Mouse (Mus musculus) urinary bladder, postnatal 25 days (tissue): Measurements from ENCODE around the gene Lyrm7.

Experiments used
- DNase-seq: peaks from one replicate; pipeline ENCODE4 v3.0.0; 2022; ENCODE audit warnings: low spot score

The Lyrm7 gene

DNA sequence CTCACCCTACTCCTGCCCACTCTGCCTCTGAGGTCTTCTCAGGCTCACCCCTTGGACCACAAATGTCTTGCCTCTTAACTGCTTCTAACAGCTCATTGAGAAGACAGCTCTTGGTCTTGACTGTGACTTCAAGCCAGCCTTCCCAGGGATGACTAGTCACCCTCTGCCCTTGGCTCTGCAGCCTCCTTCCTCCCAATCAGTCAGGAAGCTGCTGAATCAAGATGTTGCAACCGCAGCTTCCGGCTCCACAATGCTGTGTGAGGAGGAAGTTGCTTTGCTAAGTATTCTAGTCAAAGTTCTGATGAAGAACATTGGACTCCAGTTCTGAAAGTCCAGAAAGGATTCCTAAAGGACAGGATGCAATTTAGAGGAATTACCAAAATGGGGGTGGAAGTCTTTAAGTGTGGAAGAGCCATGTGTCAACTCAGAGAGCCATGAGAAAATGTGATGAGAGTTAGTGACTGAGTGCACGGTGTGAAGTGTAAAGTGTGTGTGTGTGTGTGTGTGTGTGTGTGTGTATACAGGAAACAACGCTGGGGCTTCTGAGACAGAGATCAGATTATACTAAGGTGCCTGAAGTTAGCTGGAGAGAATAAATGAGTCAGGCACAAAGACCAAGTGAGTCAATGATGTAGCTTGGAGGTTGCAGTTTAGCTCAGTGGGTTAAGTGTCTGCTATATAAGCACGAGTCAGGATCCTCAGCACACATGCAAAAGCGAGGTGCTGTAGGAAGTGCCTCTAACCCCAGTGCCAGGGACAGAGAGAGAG lies 58.7 kb downstream of the Lyrm7 start:
- no peak for DNase-seq

DNA sequence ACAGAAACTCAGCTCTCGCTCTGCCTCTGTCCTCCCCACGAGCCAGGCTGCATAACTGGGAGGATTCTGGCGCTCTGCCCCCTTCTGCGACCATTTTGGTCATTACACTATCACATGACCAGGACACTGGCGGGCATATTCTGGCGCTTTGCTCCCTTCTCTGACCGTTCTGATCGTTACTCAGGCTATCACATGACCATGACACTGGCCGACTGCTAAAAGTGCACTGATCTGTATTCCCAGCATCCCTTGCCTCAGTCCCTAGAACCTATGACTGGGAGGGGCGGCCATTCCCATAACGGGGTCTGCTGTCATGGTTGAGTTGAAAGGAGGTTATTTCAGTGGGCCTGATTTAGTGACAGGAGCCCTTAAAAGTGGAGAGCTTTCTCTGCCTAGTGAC lies 64.2 kb downstream of the Lyrm7 start:
- no peak for DNase-seq

DNA sequence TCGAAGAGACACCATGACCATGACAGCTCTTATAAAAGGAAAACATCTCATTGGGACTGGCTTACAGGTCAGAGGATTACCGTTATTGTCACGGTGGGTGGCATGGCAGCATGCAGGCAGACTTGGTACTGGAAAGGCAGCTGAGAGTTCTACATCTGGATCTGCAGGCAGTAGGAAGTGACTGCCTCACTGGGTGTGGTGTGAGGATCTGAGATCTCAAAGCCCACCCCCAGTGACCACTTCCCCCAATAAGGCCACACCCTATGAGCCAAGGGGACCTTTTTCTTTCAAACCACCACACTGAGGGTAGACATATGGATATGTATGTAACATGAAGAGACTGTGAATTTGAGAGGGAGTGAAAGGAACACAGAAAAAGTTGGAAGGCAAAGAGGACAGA lies 66.0 kb downstream of the Lyrm7 start:
- DNase-seq = no peak

DNA sequence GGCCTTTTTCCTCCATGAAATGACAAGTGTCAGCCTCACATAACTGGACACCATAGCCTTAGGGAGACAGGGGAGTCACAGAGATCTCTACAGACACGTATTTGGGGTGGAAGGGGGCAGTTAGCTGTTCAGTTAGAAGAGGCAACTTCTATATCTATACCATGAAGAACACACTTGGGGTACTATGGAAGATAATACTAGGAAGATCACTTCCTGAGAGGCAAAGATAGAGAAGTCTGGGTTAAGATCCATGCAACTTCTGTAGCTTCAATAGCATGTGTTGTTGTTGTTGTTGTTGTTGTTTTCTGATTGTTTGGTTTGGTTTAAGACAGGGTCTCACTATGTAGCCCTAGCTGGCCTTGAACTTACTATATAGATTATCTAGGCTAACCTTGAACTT lies 67.5 kb downstream of the Lyrm7 start:
- no peak for DNase-seq

DNA sequence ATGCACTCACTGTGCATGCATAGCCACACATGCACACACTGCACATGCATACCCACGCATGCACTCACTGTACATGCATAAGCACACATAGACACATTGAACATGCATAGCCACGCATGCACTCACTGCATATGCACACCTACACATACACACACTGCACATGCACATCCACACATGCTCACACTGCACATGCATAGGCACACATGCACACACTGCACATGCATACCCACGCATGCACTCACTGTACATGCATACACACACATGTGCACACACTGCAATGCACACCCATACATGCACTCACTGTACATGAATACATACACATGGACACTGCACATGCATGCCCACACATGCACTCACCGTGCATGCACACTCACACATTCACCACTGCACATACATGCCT lies 69.3 kb downstream of the Lyrm7 start:
- no peak for DNase-seq

DNA sequence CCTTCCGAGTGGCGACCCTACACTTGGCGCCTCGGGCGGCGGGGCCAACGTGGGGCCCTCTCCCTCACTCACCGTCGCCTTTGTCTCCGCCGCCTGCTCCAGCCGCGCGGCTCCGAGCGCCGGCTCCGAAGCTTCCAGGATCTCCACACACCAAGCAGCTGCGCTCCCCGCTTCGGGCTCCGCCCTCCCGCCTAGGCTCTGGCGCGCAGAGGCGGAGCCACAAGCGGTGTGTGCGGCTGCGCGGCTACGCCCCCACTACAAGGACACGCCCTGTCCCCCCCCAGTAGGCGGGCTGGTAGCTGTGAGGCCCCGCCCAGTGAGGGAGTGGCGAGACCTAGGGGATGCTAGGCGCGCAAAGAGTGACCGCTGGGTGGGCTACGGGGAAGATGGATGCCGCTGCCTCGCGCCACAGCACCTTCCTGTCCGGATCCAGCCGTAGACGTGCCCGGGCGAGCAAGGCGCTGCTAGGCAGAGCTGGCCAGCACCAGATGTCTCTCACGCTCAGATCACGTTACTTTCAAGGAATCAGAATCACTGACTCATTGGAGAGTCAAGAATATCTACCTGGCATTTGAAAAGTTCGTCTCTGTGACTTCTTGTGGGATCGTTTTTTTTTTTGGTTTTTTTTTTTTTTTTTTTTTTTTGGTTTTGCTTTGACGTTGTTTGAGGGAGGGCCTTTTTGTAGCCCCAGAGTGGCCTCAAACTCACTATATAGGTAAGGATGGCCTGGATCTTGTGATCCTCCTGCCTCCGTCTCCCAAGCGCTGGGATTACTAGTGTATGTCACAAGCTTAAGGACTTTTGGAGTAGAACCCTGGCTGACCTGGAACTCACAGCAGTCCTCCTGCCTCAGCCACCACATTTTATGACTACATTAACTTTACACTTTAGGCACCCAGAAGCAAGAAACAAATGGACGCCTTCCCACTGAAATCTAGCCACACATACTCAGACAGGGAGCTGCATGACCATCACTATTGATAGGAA lies 72.9 kb downstream of the Lyrm7 start, which contains the start of gene Cdc42se2:
TSS of gene Cdc42se2 (minus strand) at position 188 of the 987 bp plus-strand sequence.
- peak; percentile 96 for DNase-seq

DNA sequence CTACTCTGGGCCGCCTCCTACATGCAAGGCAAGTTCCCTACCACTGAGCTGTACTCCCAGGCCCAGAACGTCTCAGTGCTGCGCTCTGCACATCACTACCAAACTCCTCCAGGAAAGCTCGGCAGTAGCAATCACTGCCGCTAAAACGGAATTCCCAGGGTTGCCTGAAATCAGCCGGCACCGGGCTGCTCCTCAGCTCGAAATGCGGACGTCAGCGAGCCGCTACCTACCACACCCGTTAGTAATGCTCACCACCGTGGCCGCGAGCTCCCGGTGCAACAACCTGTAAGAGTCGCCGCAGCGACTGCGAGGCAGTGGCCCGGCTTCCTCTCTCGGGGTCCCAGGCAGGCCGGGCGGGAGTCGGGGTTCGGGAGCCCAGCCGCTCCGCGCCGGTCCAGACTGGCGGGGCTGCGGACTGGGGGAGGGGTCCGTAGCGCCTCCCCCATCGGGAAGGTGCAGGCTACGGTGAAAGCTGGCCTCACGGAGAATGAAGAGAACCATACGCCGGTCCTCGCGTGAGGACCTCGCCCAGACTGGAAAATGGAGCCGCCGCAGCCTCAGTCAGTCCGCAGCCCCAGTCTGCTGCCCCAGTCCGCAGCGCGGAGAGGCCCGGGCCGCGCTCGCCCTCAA lies 73.7 kb downstream of the Lyrm7 start:
- peak; percentile 46 for DNase-seq

DNA sequence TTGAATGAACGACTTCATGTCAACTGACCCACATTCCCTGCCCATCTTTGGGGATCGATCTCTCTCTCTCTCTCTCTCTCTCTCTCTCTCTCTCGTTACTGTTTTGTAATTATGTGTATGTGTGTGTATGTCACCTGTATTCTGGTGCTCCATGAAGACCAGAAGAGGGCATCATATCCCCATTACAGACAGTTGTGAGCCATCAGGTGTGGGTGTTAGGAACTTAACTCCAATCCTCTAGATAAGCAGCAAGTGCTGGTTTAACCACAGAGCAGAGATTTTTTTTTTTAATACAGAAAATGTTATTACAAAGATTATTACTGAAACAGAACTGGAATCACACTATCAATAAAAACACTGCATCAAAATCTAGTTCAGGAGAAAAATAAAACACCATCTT lies 75.2 kb downstream of the Lyrm7 start:
- no peak for DNase-seq

DNA sequence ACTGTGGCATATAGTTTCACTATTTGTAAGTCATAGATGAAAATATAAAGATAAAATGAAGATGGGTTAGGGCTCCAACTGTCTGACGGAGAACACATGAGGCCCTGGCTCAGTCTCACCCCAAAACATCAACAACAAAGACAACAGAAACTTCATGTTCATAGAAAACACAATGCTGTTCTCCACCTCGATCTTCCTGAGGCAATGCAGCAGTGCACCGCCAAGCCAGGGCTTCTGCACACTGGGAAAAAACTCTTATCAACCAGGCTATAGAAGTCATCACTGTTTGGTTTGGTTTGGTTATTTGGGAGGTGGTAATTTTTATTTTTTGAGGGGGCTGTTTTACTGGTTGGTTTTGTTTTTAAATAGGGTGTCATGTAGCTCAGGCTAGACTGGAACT lies 76.3 kb downstream of the Lyrm7 start:
- DNase-seq = no peak

DNA sequence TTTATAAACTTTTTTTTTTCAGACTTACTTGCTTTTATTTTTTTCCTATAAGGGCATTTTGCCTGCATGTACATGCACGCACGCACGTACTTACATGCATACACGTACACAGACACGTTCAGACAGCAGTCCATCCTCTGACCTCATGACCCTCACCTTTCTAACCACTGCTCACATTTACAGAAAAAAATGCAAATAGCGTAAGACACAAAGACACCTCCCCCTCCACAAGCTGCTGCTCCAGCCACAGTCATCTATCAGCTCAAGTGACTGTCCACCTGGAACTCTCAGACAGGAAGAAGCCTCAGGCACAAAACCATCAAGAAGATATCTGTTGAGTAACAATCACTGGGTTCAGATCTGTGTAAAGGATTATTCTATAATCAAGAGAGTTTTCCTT lies 78.5 kb downstream of the Lyrm7 start:
- DNase-seq = no peak

DNA sequence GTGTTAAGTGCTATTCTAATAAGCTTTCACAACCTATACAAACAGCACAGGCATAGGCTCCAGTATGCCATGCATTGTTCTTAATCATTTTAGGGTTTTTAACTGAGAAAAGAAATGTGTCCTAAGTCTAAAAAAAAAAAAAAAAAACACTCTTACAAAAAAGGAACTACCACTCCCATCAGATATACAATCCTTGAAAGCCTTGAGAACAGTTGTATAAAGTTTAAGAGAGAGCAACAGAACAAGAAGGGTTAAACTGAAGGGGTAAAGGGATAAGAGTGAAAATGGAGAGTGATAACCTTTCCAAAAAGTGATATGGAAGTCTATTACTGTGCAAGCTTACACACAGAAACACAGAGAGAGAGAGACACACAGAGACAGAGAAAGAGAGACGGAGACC lies 80.8 kb downstream of the Lyrm7 start:
- DNase-seq = no peak

DNA sequence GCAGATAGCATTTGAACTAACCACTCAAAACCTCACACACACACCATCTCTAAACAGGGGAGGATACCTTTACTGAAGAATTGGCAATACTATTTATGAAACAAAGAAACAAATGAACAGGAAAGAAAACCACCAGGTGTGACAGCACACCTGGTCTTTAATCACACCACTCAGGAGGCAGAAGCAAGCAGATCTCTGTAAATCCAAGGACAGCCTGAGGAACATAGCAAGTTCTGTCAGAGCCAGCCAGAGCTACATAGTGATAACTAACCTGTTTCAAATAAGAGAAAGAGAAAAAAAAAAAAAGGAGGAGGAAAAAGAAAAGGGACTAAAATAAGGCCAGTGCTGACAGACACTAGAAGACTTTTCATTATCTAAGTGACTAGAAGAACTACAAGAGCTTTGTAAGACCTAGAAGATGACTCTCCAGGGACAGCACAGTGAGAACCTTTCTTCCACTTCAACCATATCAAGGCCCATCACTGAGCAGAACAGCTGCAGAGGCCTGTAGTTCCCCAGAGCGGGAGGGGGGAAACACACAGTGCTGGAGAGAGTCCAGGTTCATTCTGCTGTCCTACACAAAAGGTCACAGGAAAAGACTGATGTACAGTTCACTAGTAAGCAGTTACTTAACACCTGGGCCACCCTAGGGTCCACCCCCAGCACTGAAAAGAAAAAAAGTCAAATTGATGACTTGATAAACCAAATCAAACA lies 82.4 kb downstream of the Lyrm7 start:
- no peak for DNase-seq

DNA sequence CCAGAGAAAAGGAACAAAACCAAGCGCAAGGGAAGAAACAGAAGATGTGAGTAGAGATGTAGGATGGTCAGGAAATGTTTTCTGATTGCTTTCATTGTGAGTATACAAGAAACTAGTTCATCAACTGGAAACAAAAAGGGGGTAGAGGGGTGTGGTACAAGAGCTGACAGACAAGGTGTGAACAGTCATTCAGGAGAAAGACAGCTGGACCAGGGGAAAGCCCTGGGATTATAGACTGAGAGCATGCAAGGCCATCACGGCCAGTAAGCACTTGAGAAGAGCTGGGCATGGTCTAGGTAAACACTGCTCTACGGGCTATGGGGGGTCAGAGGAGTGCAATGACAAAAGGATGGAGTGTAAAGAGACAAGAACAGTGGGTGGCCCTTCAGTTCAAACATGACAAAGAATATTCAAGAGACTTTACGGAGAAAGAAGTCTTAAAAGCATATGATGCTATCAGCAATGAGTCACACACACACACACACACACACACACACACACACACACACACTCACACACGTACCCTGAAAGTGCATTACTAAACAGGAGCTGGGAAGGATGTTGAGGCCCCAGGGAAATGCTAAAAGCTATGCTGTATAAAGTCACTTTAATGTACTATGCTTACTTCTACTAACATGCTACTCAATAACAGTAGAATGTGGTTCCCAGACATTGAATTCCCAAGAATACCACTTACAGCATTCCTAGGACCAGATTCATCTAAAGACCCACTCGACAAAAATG lies 83.2 kb downstream of the Lyrm7 start:
- no peak for DNase-seq
